Mouse (Mus musculus) bone marrow macrophage, adult 2 months (primary cell): ENCODE measurements at regions not wholly inside any gene's neighbourhood (a gene's known extent, or its start where the extent isn't known, plus 50 kb on each side); places are given as distances from the start of the nearest gene placed in this dataset.

Source experiments
- H3K27ac ChIP-seq: 2 replicates; pipeline ENCODE4 v1.5.1; 2012; ENCODE audit warnings: low read depth, low read length; ENCODE audit not compliant: insufficient read depth
- H3K4me1 ChIP-seq: 2 replicates; pipeline ENCODE4 v1.6.1; 2012; ENCODE audit warnings: low read length; ENCODE audit not compliant: control insufficient read depth, insufficient read depth
- H3K4me3 ChIP-seq: 2 replicates; pipeline ENCODE4 v1.5.1; 2012; ENCODE audit warnings: mild to moderate bottlenecking, low read length, moderate library complexity; ENCODE audit not compliant: insufficient read depth
- CTCF ChIP-seq: IDR thresholded peaks from 2 replicates; pipeline ENCODE4 v1.5.1; 2012; ENCODE audit warnings: low read depth, mild to moderate bottlenecking, low read length, moderate library complexity
- POLR2A ChIP-seq: IDR thresholded peaks from 2 replicates; pipeline ENCODE4 v1.6.1; 2012; ENCODE audit warnings: mild to moderate bottlenecking, low read depth, low read length, borderline replicate concordance

- no peak overlapping the region for H3K27ac ChIP-seq
- H3K4me1 ChIP-seq: no peaks in the 10 kb centered on the region
- no peak overlapping the region for H3K4me3 ChIP-seq
- TF ChIP-seq POLR2A: no peak
- no peak for TF ChIP-seq CTCF
These were observed 2197.6 kb upstream of the Gm7489 start for GRCm38 (mm10) chr15:51687007-51687540.

GRCm38 (mm10) chr15:51689498-51689897 lies 2195.2 kb upstream of the Gm7489 start:
- Histone ChIP-seq H3K4me1 (no peaks in the 10 kb centered on the region), H3K27ac (no peak overlapping the region), H3K4me3 (no peak overlapping the region)
- TF ChIP-seq POLR2A: no peak
- TF ChIP-seq CTCF: no peak

GRCm38 (mm10) chr15:51692671-51693070 lies 2192.0 kb upstream of the Gm7489 start:
- H3K4me1 ChIP-seq: no peaks in the 10 kb centered on the region
- no peak overlapping the region for H3K4me3 ChIP-seq
- no peak overlapping the region for H3K27ac ChIP-seq
- no peak for TF ChIP-seq POLR2A
- no peak for TF ChIP-seq CTCF

GRCm38 (mm10) chr15:51696344-51697016 lies 2188.2 kb upstream of the Gm7489 start:
- Histone ChIP-seq H3K4me3 (no peak overlapping the region), H3K27ac (no peak overlapping the region), H3K4me1 (no peaks in the 10 kb centered on the region)
- no peak for TF ChIP-seq POLR2A
- peak; percentile 66 for TF ChIP-seq CTCF

- Histone ChIP-seq H3K4me3 (no peak overlapping the region), H3K27ac (no peak overlapping the region), H3K4me1 (no peaks in the 10 kb centered on the region)
- TF ChIP-seq POLR2A: no peak
- no peak for TF ChIP-seq CTCF
These were observed 2180.5 kb upstream of the Gm7489 start for GRCm38 (mm10) chr15:51704198-51704597.

GRCm38 (mm10) chr15:51709871-51710655 lies 2174.6 kb upstream of the Gm7489 start:
- Histone ChIP-seq H3K4me3 (no peak overlapping the region), H3K4me1 (no peaks in the 10 kb centered on the region), H3K27ac (no peak overlapping the region)
- TF ChIP-seq POLR2A (no peak), CTCF (no peak)

- no peak overlapping the region for H3K27ac ChIP-seq
- no peaks in the 10 kb centered on the region for H3K4me1 ChIP-seq
- no peak overlapping the region for H3K4me3 ChIP-seq
- no peak for TF ChIP-seq POLR2A
- no peak for TF ChIP-seq CTCF
These were observed 2163.8 kb upstream of the Gm7489 start for GRCm38 (mm10) chr15:51720873-51721308.

GRCm38 (mm10) chr15:51721363-51721762 lies 2163.3 kb upstream of the Gm7489 start:
- TF ChIP-seq POLR2A: no peak
- TF ChIP-seq CTCF: no peak
- Histone ChIP-seq H3K27ac (no peak overlapping the region), H3K4me1 (no peaks in the 10 kb centered on the region), H3K4me3 (no peak overlapping the region)

- no peak for TF ChIP-seq POLR2A
- no peak for TF ChIP-seq CTCF
- no peak overlapping the region for H3K27ac ChIP-seq
These were observed 2160.6 kb upstream of the Gm7489 start for GRCm38 (mm10) chr15:51724127-51724526.

GRCm38 (mm10) chr15:51725457-51725856 lies 2159.2 kb upstream of the Gm7489 start:
- TF ChIP-seq POLR2A (no peak), CTCF (no peak)

More at GRCm38 (mm10) chr15:51724127-51724526, 2160.6 kb upstream of the Gm7489 start:
- Histone ChIP-seq H3K4me1 (no peaks in the 10 kb centered on the region), H3K4me3 (no peak overlapping the region)

More at GRCm38 (mm10) chr15:51725457-51725856, 2159.2 kb upstream of the Gm7489 start:
- Histone ChIP-seq H3K27ac (no peak overlapping the region), H3K4me3 (no peak overlapping the region), H3K4me1 (no peaks in the 10 kb centered on the region)
